Mouse (Mus musculus) liver, embryonic 16.5 days (tissue): ENCODE measurements around the gene Rabl3. TPM values are rescaled to one million over a fixed set of nuclear protein-coding genes. Genes with fewer than 3 reads are reported as not detected.

Experiments
- ATAC-seq: fragments of 200-750 bp; cut with Nextera tagmentation; 2 replicates; pipeline ENCODE4 v1.8.0; 2017; ENCODE audit warnings: low read depth, mild to moderate bottlenecking, moderate number of reproducible peaks, moderate library complexity
- H3K27ac ChIP-seq: fragments of 300-500 bp; sonication (generic); 2 replicates; pipeline ENCODE4 v1.5.1; 2014; ENCODE audit warnings: mild to moderate bottlenecking, low read length
- H3K27me3 ChIP-seq: fragments of 300-500 bp; sonication (generic); 2 replicates; pipeline ENCODE4 v1.6.1; 2014; ENCODE audit warnings: low read depth, low read length, mixed read lengths; ENCODE audit not compliant: control insufficient read depth, insufficient read depth
- H3K36me3 ChIP-seq: fragments of 300-500 bp; sonication (generic); 2 replicates; pipeline ENCODE4 v1.6.1; 2014; ENCODE audit warnings: mild to moderate bottlenecking; ENCODE audit not compliant: control insufficient read depth, insufficient read depth
- H3K4me1 ChIP-seq: fragments of 300-500 bp; sonication (generic); 2 replicates; pipeline ENCODE4 v1.6.1; 2014; ENCODE audit warnings: low read depth, low read length, mixed read lengths; ENCODE audit not compliant: control insufficient read depth
- H3K4me2 ChIP-seq: fragments of 300-500 bp; sonication (generic); 2 replicates; pipeline ENCODE4 v1.6.1; 2014; ENCODE audit warnings: low read depth, low read length, mixed read lengths
- H3K4me3 ChIP-seq: fragments of 300-500 bp; sonication (generic); 2 replicates; pipeline ENCODE4 v1.5.1; 2014; ENCODE audit warnings: low read depth, mild to moderate bottlenecking, low read length
- H3K9ac ChIP-seq: fragments of 300-500 bp; sonication (generic); 2 replicates; pipeline ENCODE4 v1.6.1; 2014; ENCODE audit warnings: low read depth, low read length
- H3K9me3 ChIP-seq: fragments of 300-500 bp; sonication (generic); replicated peaks from 2 replicates; pipeline ENCODE4 v1.6.1; 2016; ENCODE audit warnings: low read length; ENCODE audit not compliant: control insufficient read depth
- WGBS: fragments of 180-500 bp; shearing (Covaris S2); extraction: QIAGEN DNeasy Blood & Tissue Kit; methylation state at CpG from one replicate; pipeline ENCODE4 v1.1.7; 2014; ENCODE audit not compliant: insufficient replicate concordance; 5-methylcytosine and 5-hydroxymethylcytosine counted together
- polyA plus RNA-seq: library from polyadenylated mRNA; unstranded; fragments of >200 nt; fragmentation: Nextera tagmentation; extraction: Ambion mirVana; gene quantifications from 2 replicates; pipeline ENCODE4 v1.2.1, GENCODE M21; 2015

The Rabl3 gene
- polyA plus RNA-seq, 1 experiment from 2014 or later, result 13.1 TPM

- Histone ChIP-seq H3K4me1 (no peaks in the 10 kb centered on the region), H3K4me3 (no peak overlapping the region), H3K27ac (no peak overlapping the region), H3K4me2 (no peak overlapping the region), H3K9ac (no peak overlapping the region), H3K27me3 (no peaks in the 10 kb centered on the region), H3K9me3 (no peaks in the 10 kb centered on the region), H3K36me3 (no peaks in the 10 kb centered on the region)
- ATAC-seq, result no peak
- 70% methylated on average over 7 of the region's 7 CpGs for whole genome bisulfite sequencing
Observed at GRCm38 (mm10) chr16:37598463-37598862, 58.8 kb downstream of the Rabl3 start.

DNA sequence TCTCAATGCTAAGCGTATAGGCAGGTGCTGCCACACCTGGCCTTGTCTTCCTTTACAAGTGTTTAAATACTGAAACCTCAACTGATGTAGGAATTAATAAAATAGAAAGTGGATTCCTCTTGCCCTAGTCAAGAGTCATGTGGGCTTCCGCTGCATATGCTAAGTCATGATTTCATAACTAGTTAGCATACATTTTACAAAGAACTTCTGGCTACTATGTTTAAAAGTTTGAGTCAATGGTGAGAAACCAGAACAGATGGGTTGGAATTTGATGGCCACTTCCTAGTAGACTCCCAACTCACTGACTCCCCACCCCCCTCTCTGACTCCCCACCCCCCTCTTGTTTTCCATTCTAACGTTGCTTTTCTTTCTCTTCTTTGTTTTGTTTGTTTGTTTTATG is 59.6 kb downstream of the Rabl3 start:
- no peak overlapping the region for H3K4me3 ChIP-seq
- no peak overlapping the region for H3K27ac ChIP-seq
- no peak overlapping the region for H3K4me2 ChIP-seq
- no peaks in the 10 kb centered on the region for H3K36me3 ChIP-seq
- H3K9ac ChIP-seq, result no peak overlapping the region
- no peaks in the 10 kb centered on the region for H3K9me3 ChIP-seq
- WGBS, result 53% methylated on average over 3 of the region's 3 CpGs
- H3K27me3 ChIP-seq, result no peaks in the 10 kb centered on the region
- ATAC-seq, result no peak
- H3K4me1 ChIP-seq, result no peaks in the 10 kb centered on the region

DNA sequence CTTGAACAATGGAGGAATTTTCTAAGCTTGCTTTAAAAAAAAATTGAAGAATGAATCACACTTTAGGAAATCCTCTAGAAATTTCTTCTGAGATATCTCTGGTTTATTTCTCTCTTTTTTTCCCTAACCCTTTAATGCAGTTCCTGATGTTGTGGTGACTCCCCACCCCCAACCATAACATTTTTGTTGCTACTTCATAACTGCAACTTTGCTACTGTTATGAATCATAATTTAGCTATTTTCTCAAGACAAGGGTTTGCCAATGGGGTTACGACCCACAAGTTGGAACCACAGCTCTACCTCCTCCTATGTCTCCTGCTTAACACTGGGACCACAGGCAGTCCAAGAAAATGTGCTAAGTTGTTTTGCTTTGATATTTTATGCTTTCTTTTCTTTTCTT is 63.7 kb downstream of the Rabl3 start:
- ATAC-seq, result no peak

DNA sequence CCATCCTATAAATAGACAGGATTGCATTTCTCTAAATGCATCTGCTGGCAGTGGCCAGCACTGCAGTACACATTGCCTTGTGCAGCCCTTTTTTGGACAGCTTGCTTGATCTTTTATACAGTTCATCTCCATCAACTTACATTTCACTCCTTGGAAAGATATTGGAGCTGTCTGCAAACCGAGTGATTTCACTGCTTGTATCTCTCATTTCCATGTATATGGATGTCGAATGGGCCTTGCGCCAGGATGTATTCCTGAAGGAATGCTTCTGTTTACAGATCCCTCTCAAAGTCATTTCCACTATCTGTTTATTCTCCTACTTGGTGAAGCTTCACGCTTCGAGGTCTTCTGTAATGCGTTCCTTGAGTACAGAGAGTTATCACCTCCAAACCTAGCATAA is 64.6 kb downstream of the Rabl3 start:
- H3K4me2 ChIP-seq, result no peak overlapping the region
- H3K4me1 ChIP-seq, result no peaks in the 10 kb centered on the region
- no peak overlapping the region for H3K4me3 ChIP-seq
- no peak overlapping the region for H3K27ac ChIP-seq
- H3K27me3 ChIP-seq, result no peaks in the 10 kb centered on the region
- no peak for ATAC-seq
- no peak overlapping the region for H3K9ac ChIP-seq
- 60% methylated on average over 6 of the region's 6 CpGs for WGBS
- no peaks in the 10 kb centered on the region for H3K9me3 ChIP-seq
- no peaks in the 10 kb centered on the region for H3K36me3 ChIP-seq

More for the DNA sequence above, 63.7 kb downstream of the Rabl3 start:
- Histone ChIP-seq H3K9me3 (no peaks in the 10 kb centered on the region), H3K36me3 (no peaks in the 10 kb centered on the region), H3K27me3 (no peaks in the 10 kb centered on the region), H3K27ac (no peak overlapping the region), H3K4me3 (no peak overlapping the region), H3K4me1 (no peaks in the 10 kb centered on the region), H3K4me2 (no peak overlapping the region), H3K9ac (no peak overlapping the region)
- 58% methylated on average over 1 of the region's 1 CpGs for WGBS

GRCm38 (mm10) chr16:37610333-37610732 is 70.6 kb downstream of the Rabl3 start:
- Histone ChIP-seq H3K9me3 (no peaks in the 10 kb centered on the region), H3K4me3 (no peak overlapping the region), H3K27me3 (no peaks in the 10 kb centered on the region), H3K4me2 (no peak overlapping the region), H3K9ac (no peak overlapping the region), H3K27ac (no peak overlapping the region), H3K36me3 (no peaks in the 10 kb centered on the region), H3K4me1 (no peaks in the 10 kb centered on the region)
- WGBS, result 75% methylated on average over 8 of the region's 8 CpGs
- no peak for ATAC-seq

DNA sequence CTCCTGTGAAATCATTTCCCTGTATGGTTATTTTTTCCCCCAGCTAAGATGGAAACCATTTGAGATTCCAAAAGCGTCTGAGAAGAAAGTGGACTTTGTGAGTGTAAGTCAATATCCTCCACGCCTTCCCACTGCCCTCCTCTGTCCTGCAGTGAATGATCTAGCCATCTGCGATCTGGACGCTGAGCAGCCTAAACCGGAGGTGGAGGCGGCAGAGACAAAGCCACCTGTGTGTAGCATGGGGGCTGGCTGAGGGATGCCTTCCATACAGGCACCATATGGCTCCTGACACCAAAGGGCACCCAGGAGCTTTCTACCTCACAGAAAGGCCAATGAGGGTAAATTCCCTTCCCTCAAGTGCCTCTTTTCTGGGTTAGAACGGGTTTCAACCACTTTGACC is 71.4 kb downstream of the Rabl3 start:
- Histone ChIP-seq H3K36me3 (no peaks in the 10 kb centered on the region), H3K4me3 (no peak overlapping the region), H3K27ac (no peak overlapping the region), H3K9ac (no peak overlapping the region), H3K4me1 (no peaks in the 10 kb centered on the region), H3K27me3 (no peaks in the 10 kb centered on the region), H3K4me2 (no peak overlapping the region), H3K9me3 (no peaks in the 10 kb centered on the region)
- WGBS, result 71% methylated on average over 7 of the region's 7 CpGs
- no peak for ATAC-seq

DNA sequence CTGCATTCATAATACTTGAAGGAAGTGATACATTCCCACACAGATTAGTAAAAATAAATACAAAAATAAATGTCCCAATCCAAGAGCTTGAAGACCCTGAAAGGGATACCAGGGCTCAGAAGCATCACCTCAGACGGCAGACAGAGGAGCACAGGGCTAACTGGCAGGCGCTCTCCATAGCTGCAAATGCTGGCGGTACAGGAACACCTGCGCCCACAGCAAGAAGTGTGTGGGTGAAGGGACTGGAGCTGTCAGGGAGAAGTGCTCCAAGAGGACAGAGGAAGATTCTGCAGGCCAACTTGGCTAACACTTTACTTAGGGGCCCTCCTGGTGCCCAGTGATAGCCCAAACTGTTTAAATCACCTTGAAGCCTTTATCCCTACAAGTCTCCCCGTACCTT is 72.3 kb downstream of the Rabl3 start:
- ATAC-seq, result no peak
- no peaks in the 10 kb centered on the region for H3K27me3 ChIP-seq
- no peaks in the 10 kb centered on the region for H3K36me3 ChIP-seq
- no peaks in the 10 kb centered on the region for H3K4me1 ChIP-seq
- H3K9ac ChIP-seq, result no peak overlapping the region
- no peaks in the 10 kb centered on the region for H3K9me3 ChIP-seq
- H3K27ac ChIP-seq, result no peak overlapping the region
- H3K4me3 ChIP-seq, result no peak overlapping the region
- no peak overlapping the region for H3K4me2 ChIP-seq
- 78% methylated on average over 5 of the region's 5 CpGs for WGBS

GRCm38 (mm10) chr16:37614540-37614939 is 74.9 kb downstream of the Rabl3 start:
- Histone ChIP-seq H3K4me1 (no peaks in the 10 kb centered on the region), H3K9ac (no peak overlapping the region), H3K27ac (no peak overlapping the region), H3K4me2 (no peak overlapping the region), H3K36me3 (no peaks in the 10 kb centered on the region), H3K27me3 (no peaks in the 10 kb centered on the region), H3K9me3 (no peaks in the 10 kb centered on the region), H3K4me3 (no peak overlapping the region)
- ATAC-seq, result no peak
- 72% methylated on average over 9 of the region's 9 CpGs for WGBS

- no peak for ATAC-seq
- Histone ChIP-seq H3K9ac (no peak overlapping the region), H3K4me2 (no peak overlapping the region), H3K9me3 (no peaks in the 10 kb centered on the region), H3K4me1 (no peaks in the 10 kb centered on the region), H3K27ac (no peak overlapping the region), H3K4me3 (no peak overlapping the region), H3K27me3 (no peaks in the 10 kb centered on the region), H3K36me3 (no peaks in the 10 kb centered on the region)
- 62% methylated on average over 8 of the region's 8 CpGs for whole genome bisulfite sequencing
Observed at GRCm38 (mm10) chr16:37615429-37615828, 75.7 kb downstream of the Rabl3 start.

DNA sequence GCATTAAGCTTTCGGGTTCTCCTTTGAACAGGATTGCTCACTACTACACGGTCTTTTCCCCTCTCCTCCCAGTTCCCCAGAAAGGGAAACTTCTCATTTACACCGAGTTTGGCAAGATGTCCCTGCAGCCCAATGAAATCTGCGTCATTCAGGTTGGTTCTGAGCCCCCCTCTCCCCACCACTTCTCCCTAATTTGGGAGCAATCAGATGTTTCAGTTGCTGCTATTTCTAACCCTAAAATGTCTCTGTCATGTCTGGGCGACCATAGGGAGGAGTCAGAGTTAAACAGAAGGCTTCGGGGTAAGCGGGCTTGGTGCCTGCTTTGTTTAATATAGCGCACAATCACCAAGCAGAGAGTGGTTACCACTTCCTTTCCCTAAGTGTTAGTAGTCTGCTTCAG is 76.4 kb downstream of the Rabl3 start:
- Histone ChIP-seq H3K9ac (no peak overlapping the region), H3K36me3 (no peaks in the 10 kb centered on the region), H3K27ac (no peak overlapping the region), H3K4me3 (no peak overlapping the region), H3K4me2 (no peak overlapping the region), H3K9me3 (no peaks in the 10 kb centered on the region), H3K4me1 (no peaks in the 10 kb centered on the region), H3K27me3 (no peaks in the 10 kb centered on the region)
- no peak for ATAC-seq
- WGBS, result 53% methylated on average over 8 of the region's 8 CpGs
